Mouse (Mus musculus): Measurements from ENCODE around the gene Fam240a.

DNA sequence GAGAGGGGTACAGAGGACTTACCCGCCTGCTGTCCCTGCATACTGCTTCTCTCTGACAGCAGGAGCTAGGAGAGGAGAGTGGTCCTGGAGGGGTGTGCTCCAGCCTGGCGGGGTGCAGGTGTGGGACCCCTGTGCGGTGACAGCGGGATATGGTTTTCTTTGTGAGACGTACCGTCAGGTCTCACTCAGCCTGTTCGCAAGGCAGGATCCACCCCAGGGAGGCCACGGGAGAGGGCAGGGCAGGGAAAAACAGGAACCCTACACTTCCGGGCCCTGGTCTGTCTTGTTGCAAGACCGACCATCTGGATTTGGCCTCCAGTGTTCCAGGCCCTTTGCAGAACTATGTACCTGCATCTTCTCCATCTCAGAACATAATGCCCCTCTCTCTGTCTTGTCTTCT is 23.2 kb downstream of the Fam240a start:
- no peak for TF ChIP-seq EP300 (IDR thresholded peaks at IDR 0.05; ENCODE audit: low read depth in 1 of 2, low read length in 2 of 2)
- no peak for TF ChIP-seq HCFC1 (IDR thresholded peaks at IDR 0.05; ENCODE audit: low read depth, low read length)
- TF ChIP-seq POLR2A (IDR thresholded peaks at IDR 0.05; ENCODE audit: control insufficient read depth in 1 of 2, insufficient read depth in 1 of 2, low read depth in 1 of 2, low read length in 2 of 2, poor library complexity in 1 of 2): no peak

All from MEL (cell line).